Mouse (Mus musculus) spleen, adult 2 months (tissue): ENCODE data around the gene Mlh1.

ENCODE experiments used
- CTCF ChIP-seq: fragments of 200-500 bp; IDR thresholded peaks from 2 replicates; pipeline ENCODE4 v1.5.1; 2011; ENCODE audit warnings: mild to moderate bottlenecking, inconsistent platforms; ENCODE audit not compliant: insufficient read depth, insufficient read length, insufficient replicate concordance; ENCODE audit errors: extremely low read depth
- POLR2A ChIP-seq: fragments of 200-500 bp; IDR thresholded peaks from 2 replicates; pipeline ENCODE4 v1.6.1; 2011; ENCODE audit warnings: low read depth, low read length, inconsistent platforms

- no peak for TF ChIP-seq POLR2A
- TF ChIP-seq CTCF, result no peak
Observed at GRCm38 (mm10) chr9:111245546-111245945, 26.0 kb downstream of the Mlh1 start.
